Mouse (Mus musculus) heart, postnatal 0 days (tissue): Measurements from ENCODE around the gene Pakap.
A peak's percentile ranks its signal among the peaks of the same experiment; 100 is the strongest.

Experiments used
- CTCF ChIP-seq: IDR thresholded peaks from 2 replicates; pipeline ENCODE4 v1.5.1; 2016; ENCODE audit warnings: antibody characterized with exemption, control low read depth, low read depth
- EP300 ChIP-seq: IDR thresholded peaks from 2 replicates; pipeline ENCODE4 v1.6.1; 2016; ENCODE audit warnings: antibody characterized with exemption, low read depth

DNA sequence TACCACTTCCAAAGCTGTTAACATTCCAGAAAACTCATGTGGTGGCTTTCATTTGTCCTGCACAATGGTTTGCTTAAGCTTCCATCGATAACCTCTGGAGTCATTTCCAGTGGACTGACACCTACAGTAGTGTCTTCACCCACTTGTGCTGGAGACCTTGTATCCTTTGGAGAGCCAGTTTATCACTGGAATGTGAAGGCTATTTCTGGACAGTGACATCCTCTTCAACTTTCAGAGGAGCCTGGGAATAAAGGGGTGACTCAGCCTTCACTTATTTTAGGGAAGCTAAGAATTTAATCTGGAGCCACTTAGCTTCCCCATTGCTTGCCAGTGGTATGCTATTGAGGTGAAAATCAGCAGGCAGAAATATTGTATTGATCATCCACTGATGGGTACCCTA lies 20.4 kb downstream of the Pakap start:
- TF ChIP-seq CTCF = no peak
- peak; percentile 76 for TF ChIP-seq EP300
